Mouse (Mus musculus) right cerebral cortex, postnatal 10 days (tissue): ENCODE results near the gene Cpeb1.
"Not testable (repeated sequence)": the region's sequence is repeated elsewhere in the genome, so short reads cannot be mapped to it uniquely, and the experiment has no call there.

Experiments used
- DNase-seq, 2 experiments: peaks; one replicate each; pipeline ENCODE4 v3.0.0; 2021; ENCODE audit warnings: low spot score in 2 of 2

Cpeb1 gene

GRCm38 (mm10) chr7:81455155-81455651 lies at the start of gene Cpeb1:
Gene Cpeb1 (minus strand): TSS chr7:81455465.
- DNase-seq: peak; percentile 77 to 79

- DNase-seq: no peak
These were observed 45.8 kb upstream of the Cpeb1 start for GRCm38 (mm10) chr7:81501050-81501449.

GRCm38 (mm10) chr7:81498181-81498580 lies 42.9 kb upstream of the Cpeb1 start, which contains the start of gene BC048679:
Gene BC048679 (minus strand): TSS chr7:81498281.
- DNase-seq: no peak

- DNase-seq: no peak
These were observed 41.9 kb upstream of the Cpeb1 start for GRCm38 (mm10) chr7:81497171-81497570.

GRCm38 (mm10) chr7:81493331-81494021 lies 38.2 kb upstream of the Cpeb1 start, which contains the start of gene Ap3b2:
Gene Ap3b2 (minus strand): TSS chr7:81493925.
- DNase-seq: peak; percentile 82 to 85

- DNase-seq: peak in 1 of 2 experiments; percentile 24
These were observed 37.4 kb upstream of the Cpeb1 start for GRCm38 (mm10) chr7:81492628-81493027.

- DNase-seq: peak in 1 of 2 experiments; percentile 22
These were observed 34.4 kb upstream of the Cpeb1 start for GRCm38 (mm10) chr7:81489649-81490048.

GRCm38 (mm10) chr7:81480800-81481199 lies 25.5 kb upstream of the Cpeb1 start:
- no peak for DNase-seq

GRCm38 (mm10) chr7:81479531-81480090 lies 24.3 kb upstream of the Cpeb1 start:
- DNase-seq: no peak

- not testable (repeated sequence) for DNase-seq
These were observed 23.0 kb upstream of the Cpeb1 start for GRCm38 (mm10) chr7:81478261-81478660.

- no peak for DNase-seq
These were observed 21.6 kb upstream of the Cpeb1 start for GRCm38 (mm10) chr7:81476833-81477232.

GRCm38 (mm10) chr7:81475221-81475620 lies 20.0 kb upstream of the Cpeb1 start:
- DNase-seq: peak in 1 of 2 experiments; percentile 37

- peak in 1 of 2 experiments; percentile 22 for DNase-seq
These were observed 9.7 kb upstream of the Cpeb1 start for GRCm38 (mm10) chr7:81464906-81465450.

GRCm38 (mm10) chr7:81464116-81464515 lies 8.9 kb upstream of the Cpeb1 start:
- peak in 1 of 2 experiments; percentile 19 for DNase-seq

GRCm38 (mm10) chr7:81462815-81463214 lies 7.5 kb upstream of the Cpeb1 start:
- peak in 1 of 2 experiments; percentile 20 for DNase-seq

- peak; percentile 63 to 70 for DNase-seq
These were observed 780 bp downstream of the Cpeb1 start for GRCm38 (mm10) chr7:81454331-81455039.

- DNase-seq: peak; percentile 61 to 63
These were observed 1.6 kb downstream of the Cpeb1 start for GRCm38 (mm10) chr7:81453443-81454274.

GRCm38 (mm10) chr7:81452971-81453441 lies 2.3 kb downstream of the Cpeb1 start:
- peak; percentile 49 to 52 for DNase-seq

- peak in 1 of 2 experiments; percentile 50 for DNase-seq
These were observed 56.3 kb downstream of the Cpeb1 start for GRCm38 (mm10) chr7:81398957-81399356.

- DNase-seq: no peak
These were observed 75.9 kb downstream of the Cpeb1 start for GRCm38 (mm10) chr7:81379363-81379762.
